Mouse (Mus musculus) erythroblast, embryonic 14.5 days (primary cell): ENCODE measurements around the gene Myh9.

Source experiments
- GATA1 ChIP-seq: IDR thresholded peaks from 2 replicates; pipeline ENCODE4 v1.6.1; 2012; ENCODE audit warnings: low read length, inconsistent platforms, mixed read lengths
- TAL1 ChIP-seq: IDR thresholded peaks from 3 replicates; pipeline ENCODE4 v1.6.1; 2012; ENCODE audit warnings: low read length, inconsistent platforms, mixed read lengths

- TF ChIP-seq GATA1, result no peak
- no peak for TF ChIP-seq TAL1
These were observed 14.6 kb upstream of the Myh9 start for GRCm38 (mm10) chr15:77856541-77856940.
